Mouse (Mus musculus) midbrain, embryonic 16.5 days (tissue): Measurements from ENCODE around the gene Emg1. TPM values are rescaled to one million over a fixed set of nuclear protein-coding genes. Genes with fewer than 3 reads are reported as not detected.

ENCODE experiments used
- ATAC-seq: fragments of 200-750 bp; cut with Nextera tagmentation; 2 replicates; pipeline ENCODE4 v1.8.0; 2017; ENCODE audit warnings: moderate TSS enrichment
- H3K27ac ChIP-seq: fragments of 300-500 bp; sonication (generic); 2 replicates; pipeline ENCODE4 v1.5.1; 2014; ENCODE audit warnings: mild to moderate bottlenecking, low read length, mixed read lengths
- H3K27me3 ChIP-seq: fragments of 300-500 bp; sonication (generic); 2 replicates; pipeline ENCODE4 v1.6.1; 2014; ENCODE audit warnings: low read depth, low read length, mixed read lengths; ENCODE audit not compliant: control insufficient read depth, insufficient read depth
- H3K36me3 ChIP-seq: fragments of 300-500 bp; sonication (generic); 2 replicates; pipeline ENCODE4 v1.6.1; 2014; ENCODE audit warnings: mild to moderate bottlenecking, low read length, moderate library complexity, mixed read lengths; ENCODE audit not compliant: control insufficient read depth, insufficient read depth
- H3K4me1 ChIP-seq: fragments of 300-500 bp; sonication (generic); 2 replicates; pipeline ENCODE4 v1.6.1; 2014; ENCODE audit warnings: mild to moderate bottlenecking, low read length, mixed read lengths; ENCODE audit not compliant: control insufficient read depth, insufficient read depth
- H3K4me2 ChIP-seq: fragments of 300-500 bp; sonication (generic); 2 replicates; pipeline ENCODE4 v1.6.1; 2014; ENCODE audit warnings: mild to moderate bottlenecking, low read length, mixed read lengths
- H3K4me3 ChIP-seq: fragments of 300-500 bp; sonication (generic); 2 replicates; pipeline ENCODE4 v1.5.1; 2014; ENCODE audit warnings: low read depth, mild to moderate bottlenecking, low read length, moderate library complexity, mixed read lengths
- H3K9ac ChIP-seq: fragments of 300-500 bp; sonication (generic); 2 replicates; pipeline ENCODE4 v1.6.1; 2014; ENCODE audit warnings: low read depth, low read length, mixed read lengths
- H3K9me3 ChIP-seq: fragments of 300-500 bp; sonication (generic); replicated peaks from 2 replicates; pipeline ENCODE4 v1.6.1; 2014; ENCODE audit warnings: mild to moderate bottlenecking, low read length, mixed read lengths; ENCODE audit not compliant: control insufficient read depth, poor library complexity, severe bottlenecking
- WGBS: fragments of 180-500 bp; shearing (Covaris S2); extraction: QIAGEN DNeasy Blood & Tissue Kit; methylation state at CpG from one replicate; pipeline ENCODE4 v1.1.7; 2014; 5-methylcytosine and 5-hydroxymethylcytosine counted together
- polyA plus RNA-seq: library from polyadenylated mRNA; unstranded; fragments of >200 nt; fragmentation: Nextera tagmentation; extraction: Ambion mirVana; gene quantifications from 2 replicates; pipeline ENCODE4 v1.2.1, GENCODE M21; 2015

Gene Emg1
- polyA plus RNA-seq: 95.3 and 101 TPM in 2 replicates

DNA sequence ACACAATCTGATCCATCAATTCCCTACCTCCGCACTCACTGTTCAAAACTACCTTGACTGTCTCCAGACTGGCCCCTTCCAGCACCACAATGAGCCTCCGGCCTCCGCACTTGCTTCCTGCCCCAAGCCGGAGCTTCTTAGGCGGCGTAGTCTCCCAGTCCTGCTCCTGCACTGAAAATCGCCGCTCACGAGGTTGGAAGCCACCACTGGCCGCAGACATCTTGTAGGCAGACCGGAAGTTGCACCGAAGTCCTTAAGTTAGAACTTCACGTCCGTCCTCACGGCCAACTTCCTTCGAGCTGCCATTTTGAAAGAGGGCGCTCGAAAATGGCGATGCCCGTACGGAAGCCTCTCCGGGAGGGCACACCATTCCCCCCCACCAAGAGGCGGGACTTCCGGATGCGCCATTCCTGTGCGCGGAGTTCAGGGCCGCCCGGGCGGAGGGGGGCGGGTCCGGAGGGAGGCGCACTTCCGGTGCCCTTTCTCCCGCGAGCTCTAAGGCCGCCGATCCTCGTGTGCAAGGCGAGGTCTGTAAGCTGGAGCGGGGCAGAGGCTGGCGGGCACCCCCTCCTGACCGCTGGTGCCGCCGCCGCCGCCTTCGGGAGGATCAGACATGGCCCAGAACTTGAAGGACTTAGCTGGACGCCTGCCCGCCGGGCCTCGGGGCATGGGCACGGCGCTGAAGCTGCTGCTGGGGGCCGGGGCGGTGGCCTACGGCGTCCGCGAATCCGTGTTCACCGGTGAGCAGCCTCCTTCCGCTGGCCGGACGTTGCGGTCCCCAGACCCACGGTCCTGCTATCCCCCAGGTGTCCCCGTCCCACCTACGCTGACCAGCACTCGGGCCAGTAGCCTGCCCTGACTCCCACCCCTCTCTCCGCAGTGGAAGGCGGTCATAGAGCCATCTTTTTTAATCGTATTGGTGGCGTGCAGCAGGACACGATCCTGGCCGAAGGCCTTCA, at the start of gene Emg1, which contains the start of gene Phb2:
Gene Emg1, minus strand, starts transcription at position 355 of the 959 bp plus-strand sequence.
Gene Phb2, plus strand, starts transcription at position 513 of the 959 bp plus-strand sequence.
- ATAC-seq: peak; percentile 96
- H3K27ac ChIP-seq: peak within 1 kb of the TSS; percentile 86
- peaks cover 31% of the 10 kb centered on the region for H3K4me1 ChIP-seq
- under 1% methylated on average over 73 of the region's 76 CpGs for WGBS
- no peaks in the 10 kb centered on the region for H3K9me3 ChIP-seq
- H3K27me3 ChIP-seq: no peaks in the 10 kb centered on the region
- peak within 1 kb of the TSS; percentile 87 for H3K4me2 ChIP-seq
- peaks cover 22% of the 10 kb centered on the region for H3K36me3 ChIP-seq
- H3K4me3 ChIP-seq: peak within 1 kb of the TSS; percentile 98
- peak within 1 kb of the TSS; percentile 96 for H3K9ac ChIP-seq

DNA sequence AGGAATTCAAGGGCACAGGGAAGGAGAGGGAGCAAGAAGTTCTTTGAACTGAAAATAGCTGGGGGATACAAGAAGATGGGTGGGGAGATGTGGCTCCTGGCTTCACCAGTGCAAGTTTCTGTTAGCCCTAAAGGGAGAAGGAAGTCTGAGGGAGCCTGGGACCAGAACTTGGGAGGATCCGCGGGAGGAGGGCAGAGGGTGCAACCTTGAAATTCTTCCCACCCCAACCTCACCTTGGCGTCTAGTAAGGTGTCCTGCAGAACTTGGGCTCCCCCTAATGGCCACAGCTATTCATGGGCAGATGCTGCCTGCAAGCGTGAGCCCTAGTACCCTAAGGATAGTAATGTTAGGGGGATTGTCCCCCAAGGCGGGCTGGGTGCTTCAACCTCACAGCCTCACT, 47.3 kb upstream of the Emg1 start:
- Histone ChIP-seq H3K9ac (no peak overlapping the region), H3K27ac (peak overlapping the region; percentile 95), H3K36me3 (peaks cover 4% of the 10 kb centered on the region; the same call in 1 of the 2 replicates), H3K4me2 (no peak overlapping the region), H3K4me1 (peaks cover 26% of the 10 kb centered on the region), H3K4me3 (no peak overlapping the region), H3K27me3 (no peaks in the 10 kb centered on the region), H3K9me3 (no peaks in the 10 kb centered on the region)
- WGBS: 3% methylated on average over 5 of the region's 5 CpGs
- ATAC-seq: no peak

- Histone ChIP-seq H3K9ac (peak overlapping the region; percentile 8; the same call in 1 of the 2 replicates), H3K4me2 (peak overlapping the region; percentile 8; the same call in 1 of the 2 replicates)
- ATAC-seq: no peak
These were observed 46.9 kb upstream of the Emg1 start for GRCm38 (mm10) chr6:124758849-124759232.

DNA sequence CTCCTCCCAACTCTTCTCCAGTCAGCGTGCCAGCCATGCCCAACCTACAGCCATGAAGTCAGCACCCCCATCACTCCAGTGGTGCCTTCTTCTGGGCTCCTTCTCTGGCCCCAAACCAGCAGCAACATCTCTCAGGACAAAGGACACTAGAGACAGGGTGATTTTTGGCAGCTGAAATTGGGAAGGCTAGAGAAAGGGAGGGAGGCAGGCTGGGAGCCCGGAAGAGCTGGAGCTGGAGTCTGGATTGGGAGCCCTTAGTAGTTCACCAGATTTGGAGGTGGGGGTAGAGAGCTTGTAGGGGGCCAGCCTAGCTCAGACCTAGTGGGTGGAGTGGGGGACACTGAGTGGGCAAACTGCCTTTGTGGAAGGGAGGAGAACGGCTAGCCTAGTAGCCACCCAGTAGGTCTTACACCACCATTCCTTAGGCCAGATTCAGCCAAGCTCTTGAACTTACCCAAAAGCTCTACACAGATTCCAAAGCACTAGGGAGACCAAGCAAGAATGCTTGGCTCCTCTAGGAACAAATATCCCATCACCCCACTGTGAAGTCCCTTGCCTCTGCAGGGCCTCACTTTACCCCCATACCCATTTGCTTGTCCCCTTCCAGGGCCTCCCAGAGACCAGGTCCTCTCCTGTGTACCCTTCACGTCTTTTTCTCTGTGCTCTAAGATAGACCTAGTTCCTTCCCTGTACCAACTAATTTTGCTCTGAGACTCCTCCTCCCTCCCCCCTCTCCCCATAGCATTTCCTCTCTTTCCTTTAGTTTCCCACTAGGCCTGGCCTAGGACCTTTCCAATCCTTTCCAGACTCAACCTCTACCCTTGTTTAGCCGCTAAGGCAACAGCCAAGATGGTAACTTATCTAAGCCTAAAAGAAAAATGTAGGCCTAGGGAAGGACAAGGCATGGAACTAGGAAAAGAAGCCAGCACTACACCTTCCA, 46.2 kb upstream of the Emg1 start:
- peak; percentile 15 for ATAC-seq
- peak overlapping the region; percentile 95 for H3K27ac ChIP-seq
- H3K9ac ChIP-seq: peak overlapping the region; percentile 45
- WGBS: 20% methylated on average over 5 of the region's 5 CpGs
- H3K36me3 ChIP-seq: peaks cover 4% of the 10 kb centered on the region; the same call in 1 of the 2 replicates
- peaks cover 37% of the 10 kb centered on the region for H3K4me1 ChIP-seq
- no peaks in the 10 kb centered on the region for H3K9me3 ChIP-seq
- H3K4me3 ChIP-seq: peak overlapping the region; percentile 84
- H3K4me2 ChIP-seq: peak overlapping the region; percentile 78
- H3K27me3 ChIP-seq: no peaks in the 10 kb centered on the region

More at GRCm38 (mm10) chr6:124758849-124759232, 46.9 kb upstream of the Emg1 start:
- peaks cover 30% of the 10 kb centered on the region for H3K4me1 ChIP-seq
- peak overlapping the region; percentile 95 for H3K27ac ChIP-seq
- peaks cover 4% of the 10 kb centered on the region; the same call in 1 of the 2 replicates for H3K36me3 ChIP-seq
- H3K27me3 ChIP-seq: no peaks in the 10 kb centered on the region
- H3K9me3 ChIP-seq: no peaks in the 10 kb centered on the region
- H3K4me3 ChIP-seq: no peak overlapping the region
- 54% methylated on average over 2 of the region's 2 CpGs for WGBS

DNA sequence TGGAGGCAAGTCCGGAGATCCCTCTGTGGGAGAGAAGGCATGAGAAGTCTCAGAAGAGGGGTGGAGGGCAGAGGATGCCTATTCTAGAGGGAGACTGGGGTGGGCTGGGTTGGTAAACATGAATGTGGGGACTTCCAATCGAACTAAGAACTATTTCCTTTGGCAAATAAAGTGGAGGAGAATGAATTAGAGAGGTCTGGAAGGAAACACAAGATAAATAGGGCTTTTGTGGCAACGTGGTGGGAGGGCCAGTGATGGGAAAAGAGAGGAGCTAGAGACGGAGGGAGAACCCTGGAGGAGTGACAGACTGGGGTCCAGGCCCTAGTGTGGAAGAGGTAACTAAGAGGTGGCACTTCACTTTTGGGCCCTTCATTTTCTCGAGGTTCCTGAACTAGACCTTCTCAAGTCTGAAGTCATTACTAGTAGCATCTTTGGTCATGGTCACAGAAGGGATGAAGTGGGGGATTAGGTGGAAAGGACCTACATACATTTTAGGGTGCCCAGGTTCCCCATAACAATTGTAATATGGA, 45.4 kb upstream of the Emg1 start:
- Histone ChIP-seq H3K9me3 (no peaks in the 10 kb centered on the region), H3K27ac (peak overlapping the region; percentile 95), H3K27me3 (no peaks in the 10 kb centered on the region), H3K4me1 (peaks cover 39% of the 10 kb centered on the region), H3K36me3 (peaks cover under 1% of the 10 kb centered on the region; the same call in 1 of the 2 replicates), H3K9ac (peak overlapping the region; percentile 86), H3K4me2 (peak overlapping the region; percentile 78), H3K4me3 (peak overlapping the region; percentile 84)
- WGBS: 1% methylated on average over 5 of the region's 5 CpGs
- no peak for ATAC-seq

- Histone ChIP-seq H3K27ac (peak overlapping the region; percentile 95), H3K9me3 (no peaks in the 10 kb centered on the region), H3K36me3 (no peaks in the 10 kb centered on the region), H3K4me3 (peak overlapping the region; percentile 84), H3K27me3 (no peaks in the 10 kb centered on the region), H3K4me1 (peaks cover 39% of the 10 kb centered on the region), H3K9ac (peak overlapping the region; percentile 86), H3K4me2 (peak overlapping the region; percentile 78)
- peak; percentile 76 for ATAC-seq
- under 1% methylated on average over 51 of the region's 54 CpGs for WGBS
These were observed 44.8 kb upstream of the Emg1 start for GRCm38 (mm10) chr6:124756652-124757350.

- Histone ChIP-seq H3K27me3 (no peaks in the 10 kb centered on the region), H3K4me3 (peak within 1 kb of the TSS; percentile 84), H3K9ac (peak within 1 kb of the TSS; percentile 86), H3K27ac (peak within 1 kb of the TSS; percentile 95), H3K4me2 (peak within 1 kb of the TSS; percentile 78), H3K4me1 (peaks cover 39% of the 10 kb centered on the region), H3K36me3 (no peaks in the 10 kb centered on the region), H3K9me3 (no peaks in the 10 kb centered on the region)
- ATAC-seq: peak; percentile 64
- under 1% methylated on average over 32 of the region's 100 CpGs for WGBS
These were observed 44.0 kb upstream of the Emg1 start, which contains the start of the genes Gm45234 and Atn1 for GRCm38 (mm10) chr6:124755831-124756595. Gm45234 (minus strand) TSS chr6:124756021. Atn1 (minus strand) TSS chr6:124756524.
